Mouse (Mus musculus) CD8-positive naive resting alpha-beta T cell, adult 2 months (primary cell): ENCODE data around the gene Xpc.
"Not testable (repeated sequence)": the region's sequence is repeated elsewhere in the genome, so short reads cannot be mapped to it uniquely, and the experiment has no call there.

ENCODE experiments used
- DNase-seq, 2 experiments: peaks; one replicate each; pipeline ENCODE4 v3.0.0; 2022; ENCODE audit warnings: low read depth in 2 of 2, low spot score in 2 of 2

Xpc gene

DNA sequence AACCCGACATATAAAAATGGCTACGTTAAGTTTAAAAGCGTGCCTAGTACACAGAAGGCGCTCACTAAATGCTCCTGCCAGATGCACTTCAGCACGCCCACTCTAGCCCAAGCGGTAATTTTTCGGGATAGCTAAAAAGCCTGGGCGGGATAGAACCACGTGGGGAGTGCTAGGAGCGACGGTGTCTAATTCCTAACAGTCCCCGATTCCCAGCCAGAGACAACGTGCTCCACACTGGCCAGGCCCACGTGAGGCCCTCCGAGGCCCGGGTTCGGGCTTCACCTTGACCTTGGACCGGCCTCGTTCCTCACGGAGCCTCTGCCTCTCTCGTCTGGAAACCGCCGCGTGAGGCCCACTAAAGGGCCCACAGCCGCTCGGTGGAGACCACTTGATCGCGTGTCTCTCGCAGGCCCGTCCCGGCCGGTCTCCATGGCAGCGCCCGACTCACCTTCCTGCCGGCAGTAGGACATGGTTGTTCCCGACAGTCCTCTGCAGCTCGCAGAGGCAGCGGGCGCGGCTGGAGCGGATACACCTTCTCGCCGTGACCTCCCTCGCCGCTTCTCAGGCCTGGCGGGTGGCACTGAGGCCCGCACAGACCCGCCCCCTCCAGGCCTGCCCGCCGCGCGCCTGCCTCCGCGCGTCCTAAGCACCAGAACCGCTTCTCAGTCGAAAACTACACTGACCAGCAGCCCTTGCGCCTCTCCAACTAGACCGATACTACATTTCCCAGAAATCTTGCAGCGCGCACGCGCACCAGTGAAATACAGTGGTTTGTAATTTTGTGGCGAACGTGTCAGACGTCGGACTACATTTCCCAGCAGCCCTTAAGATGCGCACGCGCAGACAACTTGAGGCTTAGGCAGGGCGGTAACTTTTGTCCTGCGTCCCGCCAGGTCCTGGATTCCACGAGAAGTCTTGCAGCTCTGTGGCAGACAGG lies 42.6 kb downstream of the Xpc start, which contains the start of the genes Chchd4 and Tmem43:
Chchd4 (minus strand) TSS at position 679 of the 937 bp plus-strand sequence.
Tmem43 (plus strand) TSS at position 836 of the 937 bp plus-strand sequence.
- peak; percentile 95 to 98 for DNase-seq

DNA sequence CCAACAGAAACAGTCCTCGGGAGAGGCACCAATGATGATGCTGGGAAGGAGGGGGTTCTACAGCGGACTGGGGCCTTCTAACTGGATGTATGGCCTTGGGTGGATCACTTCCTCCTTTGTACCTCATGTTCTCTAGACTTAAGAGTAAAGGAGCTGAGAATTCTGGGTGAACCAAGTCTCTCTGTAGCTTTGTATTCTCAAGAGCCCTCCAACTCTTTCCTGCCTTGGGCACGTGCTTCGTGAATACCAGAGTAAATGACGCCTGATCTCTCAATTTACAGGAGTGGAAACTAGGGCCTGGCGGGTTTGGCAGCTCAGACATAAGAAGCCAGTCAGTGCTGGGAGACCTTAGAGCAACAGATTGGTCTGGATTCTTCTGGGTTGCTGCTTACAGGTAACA lies 43.4 kb downstream of the Xpc start:
- DNase-seq, result no peak

DNA sequence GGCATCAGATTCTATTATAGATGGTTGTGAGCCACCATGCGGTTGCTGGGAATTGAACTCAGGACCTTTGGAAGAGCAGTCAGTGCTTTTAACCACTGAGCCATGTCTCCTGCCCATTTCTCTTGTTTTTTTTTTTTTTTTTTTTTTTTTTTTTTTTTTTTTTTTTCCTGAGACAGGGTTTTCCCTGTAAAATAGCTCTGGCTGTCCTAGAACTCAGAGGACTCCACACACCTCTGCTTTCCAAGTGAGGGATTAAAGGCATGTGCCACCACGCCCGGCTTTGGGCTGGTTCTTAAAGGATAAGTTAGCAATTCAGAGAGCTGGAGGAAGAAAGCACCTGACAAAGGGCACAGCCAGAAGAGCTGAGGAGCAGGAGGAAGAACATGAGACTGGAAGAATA lies 44.3 kb downstream of the Xpc start:
- not testable (repeated sequence) for DNase-seq

DNA sequence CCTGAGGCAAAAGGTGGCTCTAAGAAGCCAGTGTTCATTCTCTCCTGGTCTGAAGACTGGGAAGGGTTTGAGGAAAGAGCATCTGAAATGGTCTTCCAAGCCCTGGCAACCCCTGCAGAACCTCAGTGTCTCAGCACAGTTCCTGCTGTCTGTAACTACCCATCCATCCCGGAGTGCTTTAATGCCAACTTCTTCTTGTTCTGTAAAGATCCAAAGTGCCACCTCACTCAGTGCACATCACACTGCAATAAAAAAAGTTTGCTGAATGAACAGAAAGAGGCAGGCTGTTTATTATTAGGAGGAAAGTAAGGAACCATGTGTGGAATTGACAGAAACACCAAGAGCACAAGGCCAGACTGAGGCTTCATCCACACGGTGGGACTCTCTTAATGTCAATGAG lies 45.0 kb downstream of the Xpc start:
- DNase-seq, result no peak

DNA sequence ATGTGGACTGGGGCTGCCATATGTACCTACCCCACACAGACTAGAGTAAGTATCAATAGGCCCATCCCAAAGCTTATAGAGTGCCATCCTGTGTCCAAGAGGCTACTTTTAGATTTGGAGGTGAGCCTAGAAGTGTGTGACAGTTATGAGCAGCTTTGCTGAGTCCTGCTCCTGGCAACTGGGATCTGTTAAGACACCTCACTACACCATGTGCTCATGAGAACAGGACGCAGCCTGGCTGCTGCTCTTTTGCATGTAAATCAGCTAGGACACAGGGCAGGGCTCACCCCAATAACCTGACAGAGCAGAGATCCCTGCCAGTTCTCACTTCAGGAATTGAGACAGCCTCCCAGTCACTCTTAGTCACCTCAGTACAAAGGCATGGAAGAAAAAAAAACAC lies 48.6 kb downstream of the Xpc start:
- no peak for DNase-seq

DNA sequence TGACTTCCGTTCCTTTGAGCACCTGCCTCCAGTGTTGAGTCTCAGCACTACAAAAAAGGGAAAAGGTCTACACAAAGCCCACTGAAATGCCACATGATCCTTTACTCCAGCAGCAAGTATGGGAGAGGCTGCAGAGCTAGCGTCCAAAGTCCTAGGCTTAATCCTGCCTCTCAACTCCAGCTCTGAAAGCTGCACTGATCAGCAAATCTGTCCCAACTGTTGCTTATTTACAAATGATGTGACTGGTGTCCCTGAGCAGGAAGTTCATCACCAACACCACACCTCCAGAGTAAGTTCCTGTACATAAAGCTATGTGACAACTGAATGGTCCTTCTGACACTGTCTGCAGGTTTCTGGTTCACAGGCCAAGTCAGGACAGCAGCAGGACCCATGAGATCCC lies 49.9 kb downstream of the Xpc start:
- DNase-seq, result no peak

DNA sequence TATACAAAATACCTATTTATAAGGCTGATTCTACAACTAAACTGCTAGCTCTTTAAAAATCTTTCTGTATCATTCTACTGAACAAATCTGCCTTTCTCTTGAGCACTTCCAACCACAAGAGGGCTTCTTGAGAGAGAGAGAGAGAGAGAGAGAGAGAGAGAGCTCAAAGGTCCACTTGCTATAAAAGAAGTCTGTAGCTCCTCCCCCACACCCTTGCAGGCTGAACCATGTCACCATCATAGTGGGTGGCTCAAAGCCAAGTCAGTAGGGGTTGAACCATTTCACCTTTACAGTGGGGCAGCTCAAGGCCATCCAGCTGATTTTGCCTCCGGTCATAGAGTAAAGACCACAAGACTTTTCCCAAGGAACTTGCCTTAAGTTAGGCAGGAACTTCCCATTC lies 56.2 kb downstream of the Xpc start:
- DNase-seq, result no peak

DNA sequence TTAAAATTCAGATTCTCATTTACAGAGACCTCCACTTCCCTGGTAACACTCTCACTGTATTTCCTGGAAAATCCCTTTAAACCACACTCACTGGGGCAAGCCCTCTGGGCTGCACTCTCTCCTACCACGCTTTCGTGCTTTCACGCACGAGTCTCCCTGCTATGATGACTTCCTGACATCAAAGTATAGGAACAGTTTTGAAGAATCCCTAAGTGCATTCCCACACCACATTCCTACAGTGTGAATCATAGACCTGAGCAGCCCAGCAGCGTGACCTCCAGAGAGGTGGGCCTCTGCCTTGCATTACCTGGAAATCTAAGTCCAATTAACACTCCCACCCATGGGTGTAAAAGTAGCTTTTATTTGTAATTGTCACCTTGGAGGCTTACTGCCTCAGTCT lies 61.1 kb downstream of the Xpc start:
- DNase-seq, result no peak

DNA sequence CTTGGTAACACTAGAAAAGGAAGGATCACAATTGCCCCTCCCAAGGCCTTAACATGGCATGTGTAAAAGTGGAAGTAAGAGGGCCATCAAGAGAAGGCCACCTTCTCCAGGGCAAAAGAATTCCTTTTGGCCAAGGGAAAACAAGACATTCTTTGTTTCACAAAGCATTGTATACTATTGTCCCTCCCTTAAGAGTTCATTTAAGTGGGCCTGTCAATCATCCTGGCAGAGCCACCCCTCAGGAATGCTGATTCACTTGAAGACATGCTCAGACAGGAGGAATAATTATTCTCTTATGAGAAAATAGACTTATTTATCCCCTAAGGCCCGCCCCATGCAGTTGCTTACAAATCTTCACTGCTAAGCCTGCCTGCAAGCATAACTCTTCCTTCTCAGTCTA lies 63.6 kb downstream of the Xpc start:
- DNase-seq, result no peak

DNA sequence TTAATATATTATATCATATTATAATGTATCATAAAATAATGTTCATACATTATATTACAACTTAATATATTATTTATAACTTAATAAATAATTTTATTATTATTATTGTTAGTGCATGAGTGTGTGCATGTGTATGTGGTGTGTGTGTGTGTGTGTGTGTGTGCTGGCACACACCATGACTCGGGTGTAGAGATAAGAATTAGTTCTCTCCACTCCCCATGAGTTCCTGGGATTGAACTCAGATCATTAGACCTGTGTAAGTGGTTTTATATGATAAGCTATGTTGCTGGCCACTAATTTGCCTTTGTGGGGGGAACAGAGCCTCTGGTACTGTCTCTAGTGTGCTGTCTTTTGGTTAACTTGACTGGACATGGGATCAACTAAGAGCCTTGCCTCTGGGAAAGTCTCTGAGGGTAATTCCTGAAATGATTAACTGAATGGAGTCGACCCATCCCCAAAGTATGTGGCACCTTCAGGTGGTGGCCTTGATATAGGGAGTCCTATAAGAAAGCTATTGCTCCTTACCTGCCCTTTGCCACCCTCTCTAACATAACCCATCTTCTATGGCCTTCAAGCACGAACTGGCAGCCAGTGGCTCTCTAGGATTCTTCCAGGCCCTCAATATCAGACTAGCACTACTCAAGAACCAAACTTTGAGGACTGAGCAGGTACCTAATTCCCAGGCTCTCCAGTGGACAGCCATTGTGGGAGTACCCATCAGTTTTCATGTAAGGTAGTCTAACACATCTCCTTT lies 66.0 kb downstream of the Xpc start:
- DNase-seq, result no peak

DNA sequence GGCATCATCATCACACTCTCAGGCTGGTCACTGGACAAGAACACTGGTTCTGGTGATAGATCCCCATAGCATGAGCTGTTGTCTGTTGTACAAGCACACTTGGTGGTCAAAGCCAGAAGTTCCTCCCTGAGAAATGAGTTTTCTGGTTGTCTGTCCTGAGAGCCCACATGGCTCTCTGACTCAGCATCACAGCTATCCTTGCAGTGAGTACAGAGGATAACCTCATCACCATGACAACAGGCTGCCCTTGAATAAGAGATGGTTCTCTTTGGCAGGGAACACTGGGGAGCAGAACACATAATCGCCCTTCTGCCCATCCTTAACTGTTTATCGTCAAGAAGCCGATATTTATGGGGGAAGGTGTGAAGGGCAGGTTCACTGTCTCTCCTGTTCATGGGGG lies 70.4 kb downstream of the Xpc start:
- DNase-seq, result no peak

DNA sequence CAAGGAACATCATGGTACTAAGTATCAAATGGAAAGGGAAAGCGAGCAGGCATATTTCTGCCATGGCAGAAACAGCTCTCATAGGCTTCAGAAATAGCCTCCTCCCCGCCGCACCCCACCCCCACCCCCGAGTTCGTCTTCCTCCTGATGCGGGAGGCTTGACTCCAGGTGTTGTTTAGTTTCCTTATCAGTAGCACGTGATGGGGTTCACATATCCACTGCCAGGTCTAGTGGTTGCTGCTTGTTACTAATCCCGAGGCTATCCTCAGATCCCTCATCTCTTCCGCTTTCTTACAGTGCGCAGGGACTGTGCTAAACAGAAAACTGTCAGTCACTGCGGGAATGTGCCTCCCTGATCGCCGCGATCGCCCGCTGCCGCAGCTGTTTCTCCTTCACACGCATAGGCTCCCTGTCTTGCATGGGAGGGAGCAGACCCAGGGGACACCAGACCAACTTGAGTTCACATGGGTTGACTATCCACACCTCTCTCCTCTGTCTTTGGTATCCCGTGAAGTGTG lies 74.5 kb downstream of the Xpc start:
- no peak for DNase-seq

DNA sequence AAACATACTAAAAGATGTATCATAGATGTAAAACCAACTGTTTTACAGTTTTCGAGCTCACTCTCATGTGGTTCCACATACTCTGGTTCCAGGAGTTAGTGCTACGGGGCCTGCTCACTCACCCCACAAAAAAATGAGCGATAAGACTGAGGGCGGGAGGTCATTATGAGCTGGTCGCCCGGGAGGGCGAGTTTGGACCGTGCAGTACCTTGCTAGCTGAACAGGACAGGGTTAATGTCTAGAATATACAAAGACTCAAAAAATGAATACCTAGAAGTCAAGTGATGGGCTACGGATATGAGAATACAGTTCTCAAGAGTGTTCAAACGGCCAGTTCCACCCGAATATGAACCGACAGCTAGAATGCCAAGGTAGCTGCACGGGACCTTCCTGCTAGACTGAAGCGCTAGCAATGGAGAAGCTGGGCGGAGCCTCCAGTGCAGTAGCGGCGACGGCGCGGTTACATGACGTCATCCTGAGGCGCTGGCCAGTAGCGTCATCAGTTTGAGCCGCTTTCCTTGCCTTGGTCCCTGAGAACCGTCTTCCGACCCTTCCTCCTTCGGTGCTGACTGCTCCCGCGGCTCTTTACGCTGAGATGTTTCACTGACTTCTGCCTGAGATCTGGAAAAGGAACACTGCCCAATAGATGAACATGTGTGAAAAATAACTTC lies 75.1 kb downstream of the Xpc start:
- peak; percentile 88 to 94 for DNase-seq
